Mouse (Mus musculus) lung, adult 2 months (tissue): ENCODE results near the gene Sox5. TPM values are rescaled to one million over a fixed set of nuclear protein-coding genes. Genes with fewer than 3 reads are reported as not detected.

Experiments used
- DNase-seq: peaks from one replicate; pipeline ENCODE4 v3.0.0; 2022
- H3K4me1 ChIP-seq: fragments of 200-500 bp; 2 replicates; pipeline ENCODE4 v1.6.1; 2011; ENCODE audit warnings: low read length; ENCODE audit not compliant: control insufficient read depth, insufficient read depth
- H3K4me3 ChIP-seq: fragments of 200-500 bp; replicated peaks from 2 replicates; pipeline ENCODE3; 2011; ENCODE audit warnings: low read depth, mild to moderate bottlenecking, control low read depth, low read length; ENCODE audit errors: extremely low read depth
- CTCF ChIP-seq: fragments of 200-500 bp; IDR thresholded peaks from 2 replicates; pipeline ENCODE4 v1.5.1; 2011; ENCODE audit warnings: mild to moderate bottlenecking, low read length, control low read depth; ENCODE audit not compliant: insufficient read depth
- POLR2A ChIP-seq: fragments of 200-500 bp; IDR thresholded peaks from 2 replicates; pipeline ENCODE4 v1.6.1; 2011; ENCODE audit warnings: low read depth, mild to moderate bottlenecking, control low read depth, low read length, borderline replicate concordance; ENCODE audit errors: extremely low read depth
- WGBS: fragments of 180-500 bp; shearing (Covaris S2); methylation state at CpG from one replicate; pipeline ENCODE4 v1.1.7; 2018; 5-methylcytosine and 5-hydroxymethylcytosine counted together
- polyA plus RNA-seq: library from polyadenylated mRNA; depleted of rRNA; stranded (reverse); fragments of >200 nt; gene quantifications from 2 replicates; pipeline ENCODE4 v1.2.3, GENCODE M21; 2012

Gene Sox5
- polyA plus RNA-seq, 1 experiment: 8.6 TPM

DNA sequence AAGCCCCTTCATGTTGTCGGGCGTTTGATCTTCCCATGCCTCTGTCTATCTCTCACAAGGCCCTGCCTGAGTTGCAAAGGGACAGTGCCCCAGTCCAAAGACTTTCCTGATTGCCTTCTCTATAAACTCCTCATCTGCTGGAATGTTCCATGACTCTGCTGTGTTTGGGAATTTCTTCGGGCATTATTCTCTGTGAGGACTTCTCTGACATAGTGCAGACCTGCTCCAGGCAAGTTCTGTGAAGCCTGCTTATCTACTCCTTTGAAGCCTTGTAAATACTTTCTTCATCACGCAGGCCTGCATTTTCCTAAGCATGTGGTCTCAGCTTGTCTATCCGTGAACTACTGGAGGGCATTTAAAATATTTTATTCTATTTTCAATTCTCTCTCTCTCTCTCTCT lies 914.7 kb downstream of the Sox5 start:
- no peak for TF ChIP-seq CTCF
- no peak for TF ChIP-seq POLR2A

DNA sequence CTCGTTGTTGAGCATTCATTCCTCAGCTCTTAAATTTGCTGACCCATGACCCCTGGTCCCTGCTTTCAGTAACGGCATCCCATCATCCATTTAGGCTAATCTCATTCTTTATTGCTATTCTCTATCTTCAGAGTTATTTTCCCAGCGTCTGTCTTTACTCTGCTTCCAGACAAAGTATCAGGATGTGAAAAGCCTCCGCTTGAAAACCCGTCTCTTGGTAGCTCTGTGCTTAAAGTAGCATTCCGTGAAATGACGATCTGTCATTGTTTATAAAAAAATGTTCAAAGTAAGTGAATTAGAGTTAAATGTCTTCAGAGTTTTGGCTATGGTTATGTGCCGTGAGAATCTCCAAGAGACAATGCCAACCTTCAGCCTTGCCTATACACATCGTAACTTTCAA lies 915.2 kb downstream of the Sox5 start:
- Histone ChIP-seq H3K4me3 (no peak overlapping the region), H3K4me1 (peaks cover 4% of the 10 kb centered on the region)
- WGBS: 69% methylated on average over 9 of the region's 9 CpGs
- DNase-seq: no peak
- TF ChIP-seq CTCF (no peak), POLR2A (no peak)

More for the DNA sequence above, 914.7 kb downstream of the Sox5 start:
- H3K4me3 ChIP-seq: no peak overlapping the region
- peaks cover 4% of the 10 kb centered on the region for H3K4me1 ChIP-seq
- WGBS: 62% methylated on average over 5 of the region's 5 CpGs
- DNase-seq: no peak

DNA sequence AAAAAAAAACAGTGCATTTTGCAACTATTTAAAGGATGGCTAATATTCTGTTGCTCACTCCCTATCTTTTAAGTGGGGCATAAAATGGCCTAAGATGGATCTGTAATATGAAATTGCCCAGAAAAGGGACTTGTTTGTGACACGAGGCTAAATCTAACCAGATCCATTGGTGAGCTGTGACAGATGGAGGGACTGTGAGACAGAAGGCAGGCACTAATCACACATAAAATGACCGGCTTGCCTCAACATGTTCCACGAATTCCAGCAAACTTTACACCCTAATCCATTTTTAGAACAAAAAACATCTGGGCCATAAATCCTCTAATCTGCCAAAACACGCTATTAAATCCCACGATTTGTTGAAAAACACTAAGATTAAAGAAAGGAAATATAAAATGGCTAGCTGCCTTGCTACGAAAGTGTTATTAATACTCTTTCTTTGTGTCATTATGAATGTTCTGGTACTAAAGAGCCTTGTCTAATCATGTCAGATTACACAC lies 919.1 kb downstream of the Sox5 start:
- DNase-seq: no peak
- Histone ChIP-seq H3K4me1 (no peaks in the 10 kb centered on the region), H3K4me3 (no peak overlapping the region)
- TF ChIP-seq POLR2A: no peak
- TF ChIP-seq CTCF: no peak
- 59% methylated on average over 6 of the region's 6 CpGs for WGBS

DNA sequence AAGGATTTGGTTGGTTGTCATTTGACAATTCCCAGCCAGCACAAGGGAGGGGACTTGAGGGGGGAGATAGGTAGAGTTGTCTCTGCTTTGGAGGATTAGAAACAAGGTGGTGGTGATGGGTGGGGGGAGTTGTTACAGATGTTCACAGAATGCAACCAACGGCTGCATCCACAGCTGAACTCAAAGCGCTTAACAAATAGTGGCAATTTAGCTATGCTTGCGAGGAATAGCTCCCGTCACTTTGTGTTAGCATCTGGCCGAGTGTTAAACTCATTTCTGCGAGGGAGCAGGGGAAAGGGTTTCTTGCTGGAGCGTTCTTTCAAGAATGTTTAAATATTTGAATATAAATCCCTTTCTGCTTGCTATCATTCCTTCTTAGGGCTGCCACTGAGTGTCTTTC lies 921.7 kb downstream of the Sox5 start:
- WGBS: 85% methylated on average over 7 of the region's 7 CpGs
- no peak for TF ChIP-seq CTCF
- no peak for TF ChIP-seq POLR2A
- H3K4me3 ChIP-seq: no peak overlapping the region
- DNase-seq: no peak
- H3K4me1 ChIP-seq: no peaks in the 10 kb centered on the region

DNA sequence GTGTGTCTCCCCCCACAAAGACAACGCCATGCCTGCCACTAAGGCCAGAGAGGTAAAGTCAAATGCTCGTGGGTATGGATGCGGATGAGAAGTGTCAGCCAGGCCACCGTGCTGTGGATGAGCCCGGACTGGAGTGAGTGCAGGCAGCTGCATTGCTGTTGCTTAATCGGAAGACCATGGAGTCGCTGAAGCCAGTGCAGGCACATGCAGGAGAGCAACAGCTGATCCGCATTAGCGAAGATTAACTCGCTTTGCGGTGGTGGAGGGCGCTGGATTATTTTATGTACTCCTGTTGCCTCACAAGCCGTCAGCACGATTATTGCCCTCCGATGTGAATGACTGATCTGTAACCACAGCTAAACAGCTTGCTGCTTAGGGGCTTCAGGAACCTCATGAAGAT lies 922.2 kb downstream of the Sox5 start:
- 88% methylated on average over 15 of the region's 15 CpGs for WGBS
- no peak for TF ChIP-seq POLR2A
- no peak for TF ChIP-seq CTCF
- Histone ChIP-seq H3K4me3 (no peak overlapping the region), H3K4me1 (no peaks in the 10 kb centered on the region)
- DNase-seq: no peak

DNA sequence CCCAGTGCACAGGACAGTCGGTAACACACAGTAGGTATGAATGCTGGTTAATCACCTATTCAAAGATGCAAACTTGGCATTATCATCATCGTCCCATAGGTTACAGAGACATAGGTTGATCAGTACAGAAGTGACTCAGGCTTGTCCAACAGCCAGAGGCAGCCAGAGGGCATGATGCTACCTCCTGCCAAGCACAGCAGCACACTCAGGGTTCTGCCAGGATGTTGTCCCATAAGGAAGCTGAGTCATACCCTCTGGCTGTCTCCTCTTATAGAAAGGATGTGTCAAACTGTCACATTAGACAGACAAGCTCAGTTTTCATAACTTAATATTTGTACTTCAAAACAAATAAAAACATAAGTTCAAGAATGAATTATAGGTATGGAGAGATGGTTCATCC lies 923.2 kb downstream of the Sox5 start:
- H3K4me3 ChIP-seq: no peak overlapping the region
- no peak for TF ChIP-seq CTCF
- no peak for TF ChIP-seq POLR2A
- H3K4me1 ChIP-seq: no peaks in the 10 kb centered on the region
- DNase-seq: no peak
- 81% methylated on average over 2 of the region's 2 CpGs for WGBS

DNA sequence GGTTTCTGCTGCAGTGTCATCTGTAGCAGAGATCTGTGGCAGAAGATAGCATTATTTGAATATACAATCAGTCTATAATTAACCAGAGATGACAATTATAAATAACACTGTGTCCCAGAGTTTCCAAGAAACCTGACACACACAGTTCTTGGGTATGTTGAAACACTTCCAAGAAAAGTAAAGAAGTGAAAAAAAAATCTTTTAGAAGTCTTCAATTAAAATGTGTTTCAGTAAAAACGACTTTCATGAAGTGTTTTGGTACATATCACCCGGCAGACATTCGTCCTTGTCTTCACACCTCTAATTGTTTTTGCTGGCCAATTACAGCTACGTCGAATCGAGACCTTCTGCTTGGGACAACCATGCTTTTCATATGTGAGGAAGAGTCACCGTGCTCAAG lies 924.4 kb downstream of the Sox5 start:
- DNase-seq: no peak
- TF ChIP-seq CTCF: no peak
- TF ChIP-seq POLR2A: no peak
- H3K4me3 ChIP-seq: no peak overlapping the region
- 59% methylated on average over 7 of the region's 7 CpGs for WGBS
- no peaks in the 10 kb centered on the region for H3K4me1 ChIP-seq

DNA sequence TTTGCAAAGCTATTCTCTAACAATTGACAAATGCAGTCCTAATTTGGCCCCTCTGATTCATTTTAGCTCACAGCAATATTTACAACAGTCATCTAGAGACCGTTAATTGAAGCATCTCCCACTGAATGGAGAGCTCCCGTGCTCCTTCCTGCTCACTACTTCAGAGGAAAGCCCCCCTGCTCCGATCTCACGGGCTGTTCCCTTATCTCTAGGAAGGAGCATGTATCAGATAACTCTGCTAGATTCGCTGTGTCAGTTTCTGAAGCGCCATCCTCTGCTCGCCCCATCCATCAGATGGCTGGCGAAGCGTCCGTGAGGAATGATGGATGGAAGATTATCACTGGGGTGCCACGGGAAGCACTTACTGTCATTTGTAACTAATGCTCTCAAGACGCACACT lies 926.4 kb downstream of the Sox5 start:
- 38% methylated on average over 12 of the region's 12 CpGs for WGBS
- no peak overlapping the region for H3K4me3 ChIP-seq
- TF ChIP-seq POLR2A: no peak
- TF ChIP-seq CTCF: no peak
- no peak for DNase-seq
- no peaks in the 10 kb centered on the region for H3K4me1 ChIP-seq

DNA sequence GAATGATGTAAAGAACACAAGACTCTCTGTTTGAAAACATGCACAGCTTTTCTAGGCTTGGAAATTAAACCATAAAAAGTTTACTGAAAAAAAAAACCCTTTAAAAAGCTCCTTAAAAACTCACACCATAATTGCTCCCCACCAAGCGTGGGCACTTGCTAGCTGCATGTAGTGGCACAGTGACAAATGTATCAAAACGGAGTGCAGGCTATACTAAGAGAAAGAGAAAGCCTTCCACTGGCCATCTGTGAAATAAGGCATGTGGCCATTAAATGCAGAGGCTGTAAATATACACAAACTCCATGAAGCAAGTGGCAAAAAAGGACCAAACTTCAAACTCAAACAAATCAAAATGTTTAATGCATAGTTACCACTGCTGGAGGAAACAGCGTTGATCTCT lies 927.7 kb downstream of the Sox5 start:
- DNase-seq: no peak
- TF ChIP-seq POLR2A (no peak), CTCF (no peak)
- H3K4me1 ChIP-seq: no peaks in the 10 kb centered on the region
- no peak overlapping the region for H3K4me3 ChIP-seq
- WGBS: 79% methylated on average over 3 of the region's 3 CpGs

DNA sequence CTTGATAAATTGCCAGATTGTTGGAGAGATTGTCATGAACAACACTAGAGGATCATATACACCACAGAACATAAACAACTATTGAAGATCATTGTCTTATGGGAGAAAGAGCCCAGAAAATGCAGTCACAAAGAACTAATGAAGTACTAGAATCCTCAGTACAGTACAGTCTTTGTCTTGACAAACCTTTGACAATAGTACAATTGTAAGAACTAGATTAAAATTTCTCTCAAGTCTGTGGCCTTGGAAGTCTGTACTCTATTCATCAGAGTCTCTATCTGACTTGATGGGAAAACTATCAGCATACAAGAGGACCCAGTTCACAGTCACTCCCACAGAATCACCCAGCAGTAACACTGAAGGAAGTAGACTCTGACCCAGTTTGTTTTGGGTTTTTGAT lies 936.0 kb downstream of the Sox5 start:
- H3K4me1 ChIP-seq: no peaks in the 10 kb centered on the region
- TF ChIP-seq CTCF (no peak), POLR2A (no peak)
- DNase-seq: no peak
- H3K4me3 ChIP-seq: no peak overlapping the region

DNA sequence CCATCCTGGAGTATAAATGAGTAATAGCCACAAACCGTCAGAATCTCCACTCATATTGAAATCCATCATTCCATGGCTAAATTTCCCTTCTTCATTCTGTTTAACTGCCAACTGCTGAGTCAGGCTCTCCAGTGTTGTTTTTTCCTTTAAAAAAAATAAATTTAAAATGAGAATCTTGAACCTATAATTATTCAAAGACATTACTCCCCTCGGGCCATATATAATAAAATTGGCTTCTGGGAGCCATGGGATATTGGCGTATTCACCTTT lies 937.1 kb downstream of the Sox5 start:
- DNase-seq: no peak
- 85% methylated on average over 3 of the region's 3 CpGs for WGBS
- Histone ChIP-seq H3K4me3 (no peak overlapping the region), H3K4me1 (no peaks in the 10 kb centered on the region)
- TF ChIP-seq POLR2A: no peak
- no peak for TF ChIP-seq CTCF
